Mouse (Mus musculus) gonadal fat pad, adult 2 months (tissue): ENCODE measurements around the gene Mctp1. TPM values are rescaled to one million over a fixed set of nuclear protein-coding genes. Genes with fewer than 3 reads are reported as not detected.
"Not testable (repeated sequence)": the region's sequence is repeated elsewhere in the genome, so short reads cannot be mapped to it uniquely, and the experiment has no call there.

Experiments used
- DNase-seq: peaks from one replicate; pipeline ENCODE4 v3.0.0-alpha.2; 2012; ENCODE audit warnings: low read depth
- polyA plus RNA-seq: library from polyadenylated mRNA; depleted of rRNA; stranded (reverse); fragments of >200 nt; gene quantifications from 2 replicates; pipeline ENCODE4 v1.2.3, GENCODE M21; 2012; rRNA removed

Gene Mctp1
- polyA plus RNA-seq, 1 experiment: 0.76 TPM

- no peak for DNase-seq
Observed at GRCm38 (mm10) chr13:76929152-76929551, 544.8 kb downstream of the Mctp1 start.

- no peak for DNase-seq
Observed at GRCm38 (mm10) chr13:76932933-76933332, 548.6 kb downstream of the Mctp1 start.

- DNase-seq: no peak
Observed at GRCm38 (mm10) chr13:76949234-76949633, 564.9 kb downstream of the Mctp1 start.

- no peak for DNase-seq
Observed at GRCm38 (mm10) chr13:76967588-76967987, 583.3 kb downstream of the Mctp1 start.

GRCm38 (mm10) chr13:76969386-76969785 lies 585.1 kb downstream of the Mctp1 start:
- DNase-seq: no peak

GRCm38 (mm10) chr13:76971046-76971445 lies 586.7 kb downstream of the Mctp1 start:
- not testable (repeated sequence) for DNase-seq

- DNase-seq: no peak
Observed at GRCm38 (mm10) chr13:77002628-77003027, 618.3 kb downstream of the Mctp1 start.

- DNase-seq: no peak
Observed at GRCm38 (mm10) chr13:77003684-77004083, 619.3 kb downstream of the Mctp1 start.

GRCm38 (mm10) chr13:77018851-77019250 lies 634.5 kb downstream of the Mctp1 start:
- no peak for DNase-seq

GRCm38 (mm10) chr13:77029594-77029993 lies 645.3 kb downstream of the Mctp1 start:
- DNase-seq: no peak

GRCm38 (mm10) chr13:77043375-77043774 lies 659.0 kb downstream of the Mctp1 start:
- DNase-seq: no peak

GRCm38 (mm10) chr13:77045375-77045774 lies 661.0 kb downstream of the Mctp1 start:
- DNase-seq: no peak

- DNase-seq: no peak
Observed at GRCm38 (mm10) chr13:77046416-77046815, 662.1 kb downstream of the Mctp1 start.

- no peak for DNase-seq
Observed at GRCm38 (mm10) chr13:77047179-77047931, 663.0 kb downstream of the Mctp1 start.

GRCm38 (mm10) chr13:77048461-77048860 lies 664.1 kb downstream of the Mctp1 start:
- no peak for DNase-seq

GRCm38 (mm10) chr13:77049736-77050135 lies 665.4 kb downstream of the Mctp1 start:
- no peak for DNase-seq

- DNase-seq: no peak
Observed at GRCm38 (mm10) chr13:77063221-77063620, 678.9 kb downstream of the Mctp1 start.

GRCm38 (mm10) chr13:77068847-77069246 lies 684.5 kb downstream of the Mctp1 start:
- DNase-seq: no peak

- no peak for DNase-seq
Observed at GRCm38 (mm10) chr13:77072030-77072429, 687.7 kb downstream of the Mctp1 start.

Other genes with a start within 250 kb of the Mctp1 start
- 0.05 and 0.13 TPM in 2 replicates for gene Fam81b, start 79.5 kb upstream of the Mctp1 start, polyA plus RNA-seq